Mouse (Mus musculus) monocyte, adult 2 months (primary cell): Measurements from ENCODE around the gene Tspan15.
A peak's percentile ranks its signal among the peaks of the same experiment; 100 is the strongest.

Source experiments
- DNase-seq, 2 experiments: peaks; one replicate each; pipeline ENCODE4 v3.0.0; 2022; ENCODE audit warnings: low spot score in 2 of 2, low read depth in 1 of 2

The Tspan15 gene

DNA sequence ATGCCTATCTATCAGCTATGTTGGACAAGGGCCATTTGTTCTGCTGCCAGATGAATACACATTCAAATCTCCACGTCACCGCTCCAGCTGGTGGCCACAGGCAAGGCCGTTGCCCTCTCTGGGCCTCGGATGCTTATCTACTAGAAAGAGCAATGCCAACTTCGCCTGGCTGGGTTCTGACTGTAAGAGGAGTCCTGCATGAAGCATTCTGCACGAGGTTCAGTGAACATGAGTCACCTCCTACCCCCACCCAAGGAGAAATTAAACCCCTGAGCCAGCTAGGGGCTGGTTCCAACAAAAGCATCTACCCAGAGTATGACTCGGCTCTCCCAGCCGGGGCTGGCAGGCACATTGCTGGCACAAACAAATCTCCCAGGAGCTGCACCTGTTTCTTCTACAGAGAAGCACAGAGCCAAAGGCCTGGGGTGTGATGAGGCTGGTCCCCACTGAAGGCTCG, 38.3 kb downstream of the Tspan15 start:
- DNase-seq = no peak

DNA sequence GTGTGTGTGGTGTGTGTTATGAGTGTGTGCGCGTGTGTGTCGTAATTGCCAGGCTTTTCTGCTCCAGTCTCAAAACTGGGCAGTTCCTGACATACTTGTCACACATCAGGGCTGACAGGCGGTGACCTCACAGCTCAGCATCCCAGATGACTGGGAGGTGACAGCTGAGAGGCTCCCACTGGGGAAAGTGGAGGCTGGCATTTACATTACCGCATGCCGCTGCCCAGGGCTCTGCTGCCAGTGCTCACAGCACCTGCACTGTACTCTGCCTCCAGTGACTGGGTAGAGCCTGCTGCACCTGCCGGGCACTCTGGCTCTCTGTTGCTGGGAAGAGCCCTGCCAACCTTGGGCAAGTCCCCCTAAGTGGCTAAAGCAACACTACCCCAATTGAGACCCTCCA, 40.2 kb downstream of the Tspan15 start:
- no peak for DNase-seq

DNA sequence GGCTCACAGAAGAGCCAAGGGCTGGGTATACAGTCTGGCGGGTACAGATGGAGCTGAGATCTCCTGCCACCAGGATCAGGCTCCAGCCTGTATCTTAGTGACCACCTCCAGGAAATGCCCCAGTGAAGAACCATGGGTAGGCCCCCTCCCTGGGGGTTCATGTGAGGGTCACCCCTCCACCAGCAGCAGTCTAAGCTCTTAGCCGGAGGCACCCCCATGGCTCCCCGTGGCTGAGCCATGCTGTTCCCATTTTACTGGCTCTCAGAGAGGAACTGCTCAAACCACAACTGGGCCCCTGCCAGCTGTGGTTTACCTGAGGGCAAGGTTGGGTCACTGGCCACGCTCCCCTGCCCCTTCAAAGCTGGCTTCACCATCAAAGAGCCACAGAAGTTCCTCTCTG, 41.1 kb downstream of the Tspan15 start:
- peak; percentile 13 to 55 for DNase-seq

DNA sequence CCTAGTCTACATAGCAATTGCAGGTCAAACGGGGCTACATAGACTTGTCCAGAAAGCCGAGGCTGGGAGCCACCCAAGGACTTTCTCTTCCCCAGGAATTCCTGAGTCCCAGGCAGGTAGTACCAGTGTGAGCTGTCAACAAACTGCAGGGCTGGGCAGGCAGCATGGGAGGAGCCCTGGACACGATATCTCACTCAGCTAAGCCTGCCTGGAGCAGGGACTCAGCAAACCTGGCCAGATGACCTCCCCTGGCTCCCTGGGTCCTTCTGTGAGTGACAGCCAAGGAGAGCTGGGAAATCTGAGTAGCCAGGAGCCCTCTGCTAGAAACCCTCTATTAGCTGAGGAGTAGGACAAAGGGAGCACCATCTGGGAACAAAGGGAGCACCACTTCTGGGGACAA, 41.7 kb downstream of the Tspan15 start:
- no peak for DNase-seq

DNA sequence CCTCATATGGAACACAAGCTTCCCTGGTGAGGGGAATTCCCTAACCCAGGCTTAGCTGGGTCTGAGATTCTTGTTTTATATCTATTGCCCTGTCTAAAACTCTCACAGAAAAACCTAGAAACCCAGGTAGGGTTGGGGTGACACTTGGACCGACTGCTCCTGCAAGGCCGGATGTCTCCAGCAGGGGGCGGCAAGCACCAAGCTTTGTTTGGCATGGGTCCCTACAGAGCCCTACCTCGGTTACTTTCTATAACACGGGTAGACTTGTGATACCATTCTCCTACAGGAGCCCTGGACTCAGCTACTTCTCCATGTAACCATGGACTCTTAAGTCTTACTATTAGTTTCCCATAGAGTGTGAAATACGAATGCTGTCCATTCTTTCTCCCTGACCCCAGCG, 44.2 kb downstream of the Tspan15 start:
- peak; percentile 22 to 64 for DNase-seq

DNA sequence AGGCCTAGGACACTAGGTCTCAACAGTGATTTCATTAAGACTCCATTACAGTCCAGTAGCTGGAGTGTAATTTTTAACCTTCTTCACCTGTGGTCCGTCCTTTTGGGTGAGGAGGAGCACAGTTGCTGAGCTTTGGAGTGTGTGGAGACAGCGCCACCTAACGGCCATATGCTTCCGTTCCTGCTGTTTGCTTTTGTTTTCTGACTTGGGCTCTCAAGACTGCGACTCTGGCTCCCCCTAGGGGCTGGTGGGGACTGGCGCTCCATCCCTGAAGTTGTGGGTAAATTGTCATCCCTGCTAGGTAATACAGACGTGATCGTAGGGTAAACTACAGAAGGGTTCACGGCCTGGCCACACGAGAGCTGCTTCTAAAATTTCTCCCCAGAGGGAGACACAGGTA, 48.0 kb downstream of the Tspan15 start:
- DNase-seq = peak; percentile 71 to 85

DNA sequence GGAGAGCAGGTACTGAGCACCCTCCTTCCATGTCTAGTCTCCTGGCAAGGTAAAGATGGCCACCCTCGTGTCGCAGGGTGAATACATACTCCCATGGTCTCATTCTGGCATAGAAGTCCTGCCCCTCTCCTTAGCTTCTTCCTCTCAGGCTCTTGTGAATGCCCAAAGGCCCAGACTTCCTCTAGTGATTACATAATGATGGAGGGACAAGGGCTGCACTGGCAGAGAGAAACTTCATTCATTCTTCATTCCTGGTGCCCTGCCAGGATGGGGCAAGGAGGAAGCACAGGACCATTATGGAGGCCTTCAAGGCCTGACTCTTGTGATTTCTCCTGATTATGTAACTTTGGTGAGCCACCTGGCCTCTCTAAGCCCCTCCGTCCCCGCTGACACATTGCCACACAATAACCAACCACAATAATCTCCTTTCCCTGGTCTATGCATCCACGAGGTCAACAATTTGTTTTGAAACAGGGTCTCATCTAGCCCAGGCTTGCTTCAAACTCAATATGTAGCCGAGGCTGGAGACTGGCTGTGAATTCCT, 48.5 kb downstream of the Tspan15 start:
- no peak for DNase-seq

DNA sequence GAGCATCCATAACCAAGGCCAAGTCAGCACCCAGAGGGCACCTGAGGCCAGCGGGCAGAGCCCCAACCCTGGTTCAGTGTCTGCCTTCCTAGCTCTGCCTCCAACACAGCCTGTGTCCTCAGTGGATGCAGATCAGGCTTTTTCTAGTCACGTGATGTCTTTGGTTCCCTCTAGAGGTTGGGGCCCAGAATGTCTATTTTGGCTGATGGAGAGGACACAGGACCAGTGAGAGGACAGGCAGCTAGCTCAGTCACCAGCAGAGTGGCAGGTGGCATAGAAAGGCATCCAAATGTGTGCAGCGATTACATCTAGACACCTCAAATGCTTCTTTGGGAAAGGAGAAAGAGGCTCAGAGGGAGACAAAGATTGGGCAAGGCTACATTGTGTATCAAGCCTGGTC, 49.4 kb downstream of the Tspan15 start:
- no peak for DNase-seq

DNA sequence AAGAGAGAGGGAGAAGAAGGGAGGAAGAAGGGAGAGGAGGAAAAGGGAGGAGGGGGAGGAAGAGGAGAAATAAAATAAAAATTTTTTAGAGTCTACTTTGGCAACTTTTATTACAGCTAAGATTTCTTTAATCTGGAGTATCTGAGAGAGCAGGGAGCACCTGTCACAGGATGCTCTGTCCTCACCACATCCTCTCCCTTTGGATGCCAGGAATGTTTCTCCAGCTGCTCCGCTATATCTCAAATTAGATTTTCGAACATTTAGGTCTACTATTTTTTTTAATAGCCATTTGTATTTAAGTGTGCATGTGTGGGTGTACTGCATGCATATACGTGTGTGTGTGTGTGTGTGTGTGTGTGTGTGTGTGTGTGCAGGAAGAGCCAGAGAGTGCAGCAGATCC, 51.1 kb downstream of the Tspan15 start:
- DNase-seq = no peak

DNA sequence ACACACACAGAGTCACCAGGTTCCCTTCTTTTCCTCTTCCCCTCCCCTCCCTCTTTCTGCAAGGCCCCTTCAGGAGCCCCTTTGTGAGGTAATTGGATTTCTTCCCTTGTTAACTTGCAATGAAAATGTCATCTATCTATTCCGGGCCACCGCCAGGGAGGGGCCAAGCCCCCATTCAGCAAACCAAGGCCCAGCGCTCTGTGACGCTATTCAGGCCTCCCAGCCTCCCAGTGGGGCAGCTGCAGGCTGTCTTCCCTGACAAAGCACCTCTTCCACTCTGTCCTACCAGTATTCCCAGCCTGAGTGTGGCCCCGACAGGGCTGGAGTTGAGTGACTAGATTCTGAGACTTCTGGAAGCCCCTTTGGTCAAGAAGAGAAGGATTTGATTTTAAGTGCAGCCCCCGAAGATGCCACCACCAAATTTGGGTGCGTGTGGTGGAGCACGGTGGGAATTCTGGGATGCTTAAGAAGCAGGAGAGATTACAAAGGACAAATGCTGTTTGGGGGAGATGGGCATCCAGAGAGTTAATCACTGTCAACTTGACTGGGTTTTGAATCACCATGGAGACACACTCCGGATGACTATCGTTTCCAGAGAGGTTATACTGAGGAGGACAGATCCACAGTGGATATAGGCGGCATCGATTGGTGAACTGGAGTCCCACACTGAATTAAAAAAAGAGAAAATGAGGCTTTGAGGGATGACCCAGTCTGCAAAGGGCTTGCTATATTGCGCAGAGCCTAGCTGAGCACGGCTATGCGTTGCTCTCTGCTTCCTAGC, 56.3 kb downstream of the Tspan15 start:
- DNase-seq = no peak

DNA sequence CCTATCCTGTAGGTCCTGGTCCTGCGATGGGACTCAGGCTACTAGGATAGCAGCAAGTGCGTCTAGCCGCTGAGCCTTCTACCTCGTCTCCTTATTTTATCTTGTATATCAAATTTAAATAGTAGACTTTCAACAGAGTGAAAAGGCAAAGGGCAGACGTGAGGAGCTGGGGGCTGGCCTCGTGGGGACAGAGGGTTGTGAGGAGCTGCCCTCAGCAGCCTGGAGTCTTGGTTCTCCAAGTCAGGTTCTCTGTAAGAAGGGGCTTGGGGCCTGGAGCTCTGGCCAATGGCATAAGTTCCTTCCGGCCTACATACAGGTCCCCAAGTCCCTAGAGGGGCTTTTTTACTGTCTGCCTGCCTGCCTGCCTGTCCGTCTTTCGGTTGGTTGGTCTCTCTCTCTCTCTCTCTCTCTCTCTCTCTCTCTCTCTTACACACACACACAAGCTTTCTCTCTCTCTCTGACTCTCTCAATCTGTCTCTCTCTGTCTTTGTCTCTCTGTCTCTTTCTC, 57.1 kb downstream of the Tspan15 start:
- DNase-seq = no peak

DNA sequence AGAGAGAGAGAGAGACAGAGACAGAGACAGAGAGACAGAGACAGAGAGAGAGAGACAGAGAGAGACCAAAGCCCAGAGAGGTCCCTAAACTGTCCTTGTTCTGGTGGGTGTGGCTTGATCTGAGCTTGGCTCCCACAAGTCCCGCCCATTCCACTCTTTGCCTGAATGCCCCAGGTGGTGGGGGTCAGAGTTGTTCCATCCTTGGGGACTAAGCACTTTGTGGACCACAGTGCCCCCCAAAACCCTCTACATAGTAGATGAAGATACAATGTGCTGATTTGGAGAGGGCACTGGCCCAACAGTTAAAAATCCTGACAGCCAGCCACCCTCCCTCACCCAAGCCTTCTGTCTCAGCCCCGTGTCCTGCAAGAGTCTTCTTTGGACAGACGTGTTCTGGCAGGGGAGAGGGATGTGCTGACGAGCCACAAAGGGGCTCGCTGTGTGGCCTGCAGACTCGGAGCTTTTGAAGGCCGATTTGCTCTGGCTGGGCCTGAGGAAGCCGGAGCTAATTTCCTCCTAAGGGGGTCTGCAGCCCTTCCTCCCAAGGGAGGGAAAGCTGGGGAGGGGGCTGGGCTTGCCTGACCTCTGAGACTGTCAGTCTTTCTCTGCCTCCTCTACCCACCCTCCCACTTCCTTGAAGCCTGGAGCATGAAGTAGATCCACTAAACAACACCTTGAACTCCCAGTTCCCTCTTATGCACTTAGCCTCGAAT, 58.1 kb downstream of the Tspan15 start:
- no peak for DNase-seq

DNA sequence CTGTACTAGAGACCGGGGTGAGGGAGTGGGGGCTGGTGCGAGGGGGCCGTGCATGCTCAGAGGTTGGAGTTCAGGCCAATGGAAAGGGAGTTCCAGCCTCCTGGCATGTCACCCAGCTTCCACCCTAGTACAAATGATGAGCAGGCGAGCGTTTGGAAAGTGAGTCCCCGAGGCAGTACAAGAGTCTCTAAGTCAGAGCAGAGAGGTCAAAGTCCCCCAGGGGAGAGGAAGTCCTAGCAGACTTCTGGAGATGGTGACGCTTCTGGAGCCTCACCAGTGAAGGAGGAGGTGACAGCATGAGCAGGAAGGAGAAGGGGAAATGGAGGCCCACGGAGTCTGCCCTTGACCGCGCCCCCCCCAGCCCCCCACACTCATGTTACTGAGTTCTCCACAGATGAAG, 68.6 kb downstream of the Tspan15 start:
- no peak for DNase-seq

DNA sequence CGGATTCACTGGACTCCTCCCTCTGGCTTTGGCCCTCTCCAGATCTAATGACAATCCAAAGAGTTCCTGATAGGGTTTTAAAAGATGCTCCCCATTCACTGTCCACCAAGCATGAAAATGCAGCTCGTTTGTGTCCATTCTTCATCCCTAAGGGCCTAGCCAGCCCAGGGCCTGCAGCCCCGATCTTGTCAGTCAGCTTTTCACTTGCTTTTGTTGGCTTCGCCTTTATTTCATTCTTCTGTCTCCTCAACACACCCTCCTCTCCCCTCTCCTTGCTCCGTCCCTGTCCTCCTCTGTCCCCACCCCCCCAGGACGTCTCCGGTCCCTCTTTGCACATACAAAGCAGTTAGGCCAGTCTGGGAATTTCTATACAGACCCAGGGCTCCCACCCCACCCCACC, 81.1 kb downstream of the Tspan15 start:
- no peak for DNase-seq

DNA sequence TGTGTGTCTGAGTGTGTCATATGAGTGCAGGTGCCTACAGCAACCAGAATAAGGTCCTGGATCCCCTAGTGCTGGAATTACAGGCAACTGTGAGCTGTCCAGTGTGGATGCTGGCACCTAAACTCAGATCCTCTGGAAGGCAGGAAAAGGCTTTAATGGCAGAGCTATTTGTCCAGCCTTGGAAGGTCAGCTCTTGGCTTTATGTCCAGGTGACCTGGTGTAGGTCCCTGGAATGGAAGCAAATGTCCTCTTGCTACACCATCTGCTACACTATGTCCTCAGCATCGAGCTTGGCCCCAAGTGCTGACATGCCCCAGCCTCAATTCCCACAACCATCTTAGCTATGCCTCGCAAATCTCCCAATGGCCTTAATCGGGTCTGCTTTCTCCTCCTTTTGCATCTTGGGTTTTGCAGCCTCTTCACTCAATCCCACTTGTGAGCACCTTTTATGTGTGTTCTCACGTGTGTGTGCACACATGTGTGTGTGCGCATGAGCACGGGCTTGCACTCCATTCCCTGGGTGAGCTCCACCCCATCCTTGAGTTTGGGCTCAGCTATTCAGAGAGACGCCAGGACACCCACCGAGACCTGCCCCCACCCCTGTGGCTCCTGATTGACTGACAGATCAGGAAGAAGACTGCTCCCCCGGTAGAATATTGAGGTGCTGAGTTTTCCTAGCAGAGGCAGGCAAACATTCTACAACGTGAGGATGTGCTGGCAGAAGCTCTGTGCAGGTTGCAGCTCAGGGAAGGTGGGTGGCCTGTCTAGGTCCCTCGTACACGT, 83.4 kb downstream of the Tspan15 start:
- no peak for DNase-seq

DNA sequence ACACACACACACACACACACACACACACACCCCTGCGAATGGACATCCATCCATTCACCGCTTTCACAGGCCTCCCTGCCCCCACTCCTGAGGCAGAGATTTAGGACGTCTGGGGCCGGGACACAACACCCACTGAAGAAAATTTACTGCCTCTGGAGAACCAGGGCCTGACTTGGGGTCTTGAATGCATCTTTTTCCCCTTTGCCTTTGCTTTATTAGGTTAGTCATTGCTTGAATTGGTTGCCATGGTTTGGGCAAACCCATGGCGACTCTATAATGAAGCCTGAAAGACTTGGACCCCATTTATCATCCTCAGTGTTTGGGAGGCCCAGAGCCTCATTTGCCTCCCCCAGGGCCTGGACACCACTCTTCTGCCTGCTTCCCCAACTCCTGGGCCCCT, 85.1 kb downstream of the Tspan15 start:
- DNase-seq = no peak

DNA sequence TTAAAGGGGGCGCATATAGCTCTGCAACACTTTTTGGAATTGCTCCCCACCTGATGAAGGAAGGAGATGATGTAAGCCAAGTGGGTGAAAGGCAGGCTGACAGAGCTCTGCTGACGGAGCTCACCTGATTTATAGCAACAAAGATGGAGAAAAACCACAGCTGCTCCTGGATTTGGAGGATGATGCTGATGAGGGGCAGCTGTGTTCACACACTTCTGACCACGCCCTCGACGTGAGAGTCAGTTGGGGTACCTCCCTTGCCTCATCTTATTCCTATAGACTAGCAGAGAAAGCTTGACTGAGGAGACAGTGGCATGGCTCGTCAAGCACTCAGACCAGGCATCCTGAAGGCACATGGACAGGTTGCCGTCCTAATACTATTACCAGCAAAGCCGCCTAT, 87.2 kb downstream of the Tspan15 start, which contains the start of gene Fam241b:
TSS of gene Fam241b (minus strand) at position 101 of the 400 bp plus-strand sequence.
- DNase-seq = no peak

DNA sequence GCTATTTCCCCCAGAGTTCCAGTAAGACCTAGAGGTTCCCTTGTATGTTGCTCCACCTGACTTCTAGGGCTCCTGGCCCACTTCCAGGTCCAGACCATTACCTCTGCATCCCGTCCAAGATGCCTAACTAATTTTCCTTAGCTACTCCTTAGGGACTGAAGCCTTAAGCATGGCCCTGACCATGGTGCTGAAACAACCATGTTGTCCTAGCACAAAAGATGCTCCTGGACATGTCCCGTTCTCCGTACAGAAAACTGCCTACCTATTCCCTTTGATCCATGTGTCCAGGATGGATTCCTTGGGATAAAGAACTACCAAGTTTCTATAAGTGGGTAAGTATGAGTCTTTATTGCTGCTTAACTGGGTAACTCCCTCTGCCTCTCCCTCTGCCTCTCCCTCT, 93.0 kb downstream of the Tspan15 start:
- no peak for DNase-seq

DNA sequence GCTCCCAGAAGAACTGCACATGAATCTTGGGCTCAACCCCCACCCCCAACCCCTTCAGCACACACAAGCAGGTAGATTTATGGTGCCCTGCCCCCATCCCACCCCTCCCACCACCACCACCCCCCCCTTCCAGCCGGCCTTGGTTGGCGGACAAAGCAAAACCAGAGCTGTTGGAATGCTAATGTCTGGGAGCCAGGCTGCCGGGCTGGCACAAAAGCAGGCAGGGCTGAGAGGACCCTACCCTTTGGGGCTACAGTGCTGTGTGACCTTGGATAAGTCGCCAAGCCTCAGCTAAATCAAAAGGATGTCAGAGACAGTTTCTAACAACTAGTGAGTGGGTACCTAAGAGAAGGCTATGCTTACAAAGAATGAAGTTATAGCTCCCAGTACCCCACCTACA, 93.9 kb downstream of the Tspan15 start:
- no peak for DNase-seq

DNA sequence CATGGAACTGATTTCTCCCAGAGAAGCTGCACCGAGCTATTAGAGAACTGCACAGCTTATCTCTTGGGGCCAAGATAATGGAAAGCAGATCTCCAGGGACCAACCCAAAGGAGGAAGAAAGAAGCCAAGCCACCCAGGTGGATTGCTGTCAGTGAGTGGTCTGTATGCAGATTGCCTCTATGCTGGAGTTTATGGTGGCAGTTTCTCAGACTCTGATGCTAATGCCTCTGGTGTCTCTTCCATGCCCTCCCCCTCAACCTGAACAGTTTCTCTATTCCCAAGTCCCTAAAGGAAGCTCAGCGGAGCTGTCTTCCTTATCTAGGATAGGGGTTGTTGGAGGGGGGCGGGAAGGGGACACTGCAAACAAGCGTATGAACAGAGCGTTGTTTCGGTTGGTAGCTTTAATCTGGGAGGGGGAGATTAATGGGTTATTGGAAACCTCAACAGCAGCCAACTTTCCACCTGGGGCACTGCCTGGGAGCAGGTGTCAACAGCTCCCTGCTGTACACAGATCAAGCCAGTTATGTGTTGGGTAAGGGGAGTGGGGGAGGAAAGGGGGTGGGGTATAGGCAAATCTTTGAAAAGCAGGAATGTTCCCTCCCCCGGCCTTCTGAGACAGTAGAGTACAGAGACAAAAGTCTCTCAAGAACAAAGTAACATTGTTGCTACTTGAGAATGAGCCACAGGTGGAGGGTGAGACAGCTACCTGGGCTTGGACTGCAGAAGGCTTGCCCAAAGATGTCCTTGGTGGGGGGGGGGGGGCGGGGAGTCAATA, 95.2 kb downstream of the Tspan15 start:
- DNase-seq = no peak
